Mouse (Mus musculus): ENCODE measurements around the gene Pdpk1. TPM values are rescaled to one million over a fixed set of nuclear protein-coding genes. Genes with fewer than 3 reads are reported as not detected.

Gene Pdpk1
- polyA plus RNA-seq, 1 experiment from 2014 or later, result 53.4 TPM

DNA sequence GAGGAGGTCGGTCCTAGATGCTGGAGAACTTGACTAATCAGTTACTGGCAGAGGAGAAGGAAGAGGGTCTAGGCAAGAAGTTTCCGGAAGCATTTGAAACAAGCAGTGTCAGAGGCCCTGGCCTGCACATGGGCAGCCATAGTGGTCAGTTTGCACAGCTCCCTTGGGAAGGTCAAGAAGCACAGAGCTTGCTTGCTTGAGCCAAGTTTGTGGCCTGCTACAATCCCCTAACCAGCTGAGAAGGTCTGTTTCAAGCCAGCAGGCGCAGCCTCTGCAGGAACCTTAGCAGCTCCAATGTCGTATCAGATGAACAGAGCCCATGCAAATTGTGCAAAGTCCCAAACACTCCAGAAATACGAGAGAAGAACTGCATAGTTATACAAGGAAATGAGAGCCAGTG, 102.7 kb downstream of the Pdpk1 start:
- no peak for ATAC-seq (ENCODE audit: low FRiP score, low read depth)
- H3K9ac ChIP-seq, result no peak overlapping the region
- H3K36me3 ChIP-seq, result peaks cover 59% of the 10 kb centered on the region
- no peak overlapping the region for H3K4me3 ChIP-seq
- H3K4me1 ChIP-seq, result no peaks in the 10 kb centered on the region
- H3K27me3 ChIP-seq (replicated peaks), result no peaks in the 10 kb centered on the region
- H3K27ac ChIP-seq, result no peak overlapping the region
- 93% methylated on average over 5 of the region's 5 CpGs for WGBS
- H3K4me2 ChIP-seq (replicated peaks), result no peak overlapping the region
- no peaks in the 10 kb centered on the region for H3K9me3 ChIP-seq

GRCm38 (mm10) chr17:24046026-24046425, 104.7 kb downstream of the Pdpk1 start:
- Histone ChIP-seq H3K4me3 (no peak overlapping the region), H3K27ac (no peak overlapping the region), H3K4me2 (replicated peaks) (no peak overlapping the region), H3K4me1 (no peaks in the 10 kb centered on the region), H3K27me3 (replicated peaks) (no peaks in the 10 kb centered on the region), H3K36me3 (peaks cover 42% of the 10 kb centered on the region), H3K9me3 (no peaks in the 10 kb centered on the region), H3K9ac (no peak overlapping the region)
- ATAC-seq (ENCODE audit: low FRiP score, low read depth), result no peak
- WGBS, result 48% methylated on average over 5 of the region's 5 CpGs

GRCm38 (mm10) chr17:24045608-24046007, 105.1 kb downstream of the Pdpk1 start:
- H3K4me2 ChIP-seq (replicated peaks), result no peak overlapping the region
- WGBS, result 79% methylated on average over 10 of the region's 10 CpGs
- no peak for ATAC-seq (ENCODE audit: low FRiP score, low read depth)
- no peak overlapping the region for H3K9ac ChIP-seq
- H3K4me3 ChIP-seq, result no peak overlapping the region
- H3K27ac ChIP-seq, result no peak overlapping the region
- no peaks in the 10 kb centered on the region for H3K27me3 ChIP-seq (replicated peaks)
- H3K36me3 ChIP-seq, result peaks cover 38% of the 10 kb centered on the region
- H3K9me3 ChIP-seq, result no peaks in the 10 kb centered on the region
- H3K4me1 ChIP-seq, result no peaks in the 10 kb centered on the region

DNA sequence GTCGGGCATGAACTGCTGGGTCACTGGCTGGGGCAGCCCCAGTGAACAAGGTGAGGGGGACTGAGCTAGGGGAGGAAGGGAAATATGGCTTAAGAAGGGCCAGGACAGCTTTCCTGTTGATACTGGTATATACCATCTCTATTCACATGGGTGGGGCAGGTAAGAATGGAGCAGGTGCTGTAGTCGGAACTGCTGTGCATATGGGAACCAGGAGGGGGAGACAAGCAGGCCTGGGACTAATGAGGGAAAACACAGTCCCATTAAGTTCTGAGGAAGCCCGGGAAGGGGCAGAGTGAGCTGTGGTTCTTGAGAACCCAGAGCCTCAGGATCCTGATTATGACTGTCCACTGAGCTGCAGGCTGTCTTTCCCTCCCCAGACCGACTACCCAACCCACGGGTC, 106.2 kb downstream of the Pdpk1 start:
- Histone ChIP-seq H3K36me3 (peaks cover 27% of the 10 kb centered on the region), H3K4me2 (replicated peaks) (no peak overlapping the region), H3K4me1 (no peaks in the 10 kb centered on the region), H3K27me3 (replicated peaks) (no peaks in the 10 kb centered on the region), H3K4me3 (no peak overlapping the region), H3K27ac (no peak overlapping the region), H3K9ac (no peak overlapping the region), H3K9me3 (0 out of 2 replicates have a peak, but pooled peaks cover 4% of the 10 kb centered on the region)
- 73% methylated on average over 5 of the region's 5 CpGs for WGBS
- ATAC-seq (ENCODE audit: low FRiP score, low read depth), result no peak

DNA sequence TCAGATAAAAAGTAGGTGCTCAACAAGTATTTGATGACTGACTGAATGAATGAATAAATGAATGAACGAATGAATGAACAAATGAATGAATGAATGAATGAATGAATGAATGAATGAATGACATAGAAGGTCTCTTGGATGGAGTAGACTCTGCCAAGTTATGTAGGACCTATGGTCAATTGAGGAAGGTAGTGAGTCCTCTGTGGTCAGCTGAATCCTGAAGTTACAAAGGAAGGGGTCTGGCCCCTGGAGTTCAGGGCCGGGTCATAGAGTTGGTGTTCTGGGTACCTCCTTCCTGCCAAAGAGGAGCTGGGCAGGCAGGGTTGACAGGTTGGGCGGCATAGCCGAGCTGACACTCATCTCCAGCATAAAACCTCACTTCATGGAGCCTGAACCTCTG, 112.9 kb downstream of the Pdpk1 start, which contains the start of gene Prss27:
Gene Prss27 (plus strand): TSS at position 301 of the 400 bp plus-strand sequence.
- Histone ChIP-seq H3K4me3 (no peak within 1 kb of the TSS), H3K36me3 (no peaks in the 10 kb centered on the region), H3K4me2 (replicated peaks) (no peak within 1 kb of the TSS), H3K27me3 (replicated peaks) (no peaks in the 10 kb centered on the region), H3K9me3 (0 out of 2 replicates have a peak, but pooled peaks cover 4% of the 10 kb centered on the region), H3K27ac (no peak within 1 kb of the TSS), H3K9ac (no peak within 1 kb of the TSS), H3K4me1 (no peaks in the 10 kb centered on the region)
- no peak for ATAC-seq (ENCODE audit: low FRiP score, low read depth)
- 64% methylated on average over 4 of the region's 4 CpGs for WGBS

DNA sequence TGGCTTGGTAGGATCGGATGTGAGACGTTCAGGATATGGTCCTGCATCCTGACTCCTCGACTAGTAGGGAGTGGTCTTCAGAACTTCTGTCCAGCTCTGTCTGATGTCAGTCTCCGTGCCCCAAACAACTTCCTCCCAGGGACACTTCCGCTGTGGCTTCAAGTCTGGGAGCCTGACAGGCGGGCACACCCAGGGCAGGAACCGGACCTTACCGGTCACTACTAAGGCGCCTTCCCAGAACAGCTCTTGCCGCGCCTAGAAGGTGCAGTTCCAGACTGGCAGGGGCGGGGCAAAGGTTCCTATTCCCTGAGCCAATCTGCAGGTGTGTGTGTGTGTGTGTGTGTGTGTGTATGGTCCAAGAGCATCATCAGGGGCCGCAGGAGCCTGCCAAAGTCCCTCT, 113.4 kb downstream of the Pdpk1 start:
- H3K4me1 ChIP-seq, result no peaks in the 10 kb centered on the region
- H3K4me3 ChIP-seq, result no peak overlapping the region
- no peak overlapping the region for H3K27ac ChIP-seq
- no peak for ATAC-seq (ENCODE audit: low FRiP score, low read depth)
- 84% methylated on average over 13 of the region's 13 CpGs for WGBS
- no peak overlapping the region for H3K4me2 ChIP-seq (replicated peaks)
- no peaks in the 10 kb centered on the region for H3K27me3 ChIP-seq (replicated peaks)
- 0 out of 2 replicates have a peak, but pooled peaks cover 4% of the 10 kb centered on the region for H3K9me3 ChIP-seq
- no peaks in the 10 kb centered on the region for H3K36me3 ChIP-seq
- no peak overlapping the region for H3K9ac ChIP-seq

DNA sequence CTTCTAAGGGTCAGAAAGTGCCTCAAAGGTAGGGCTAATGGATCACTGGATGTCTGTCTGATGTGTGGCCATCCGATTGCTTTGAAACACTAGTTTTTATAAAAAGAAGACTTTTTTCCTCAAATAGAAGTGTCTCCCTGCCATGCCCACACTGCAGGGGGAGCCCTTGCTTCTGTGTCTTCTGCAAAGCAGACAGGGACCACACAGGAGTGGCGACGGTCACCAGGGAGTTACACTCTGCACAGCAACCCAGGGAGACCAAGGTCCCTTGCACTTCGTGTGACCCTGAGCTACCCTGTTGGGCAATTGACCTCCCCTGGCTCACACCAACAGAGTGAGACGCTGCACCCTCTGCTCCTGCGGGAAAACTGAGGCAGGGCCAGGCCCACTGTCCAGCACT, 113.8 kb downstream of the Pdpk1 start:
- Histone ChIP-seq H3K27me3 (replicated peaks) (no peaks in the 10 kb centered on the region), H3K4me2 (replicated peaks) (no peak overlapping the region), H3K4me1 (no peaks in the 10 kb centered on the region), H3K9me3 (0 out of 2 replicates have a peak, but pooled peaks cover 4% of the 10 kb centered on the region), H3K27ac (no peak overlapping the region), H3K9ac (no peak overlapping the region), H3K4me3 (no peak overlapping the region), H3K36me3 (no peaks in the 10 kb centered on the region)
- 74% methylated on average over 6 of the region's 6 CpGs for whole genome bisulfite sequencing
- no peak for ATAC-seq (ENCODE audit: low FRiP score, low read depth)

GRCm38 (mm10) chr17:24035087-24035486, 115.6 kb downstream of the Pdpk1 start:
- no peak overlapping the region for H3K27ac ChIP-seq
- H3K4me3 ChIP-seq, result no peak overlapping the region
- H3K27me3 ChIP-seq (replicated peaks), result no peaks in the 10 kb centered on the region
- 0 out of 2 replicates have a peak, but pooled peaks cover 2% of the 10 kb centered on the region for H3K9me3 ChIP-seq
- no peak for ATAC-seq (ENCODE audit: low FRiP score, low read depth)
- H3K9ac ChIP-seq, result no peak overlapping the region
- no peaks in the 10 kb centered on the region for H3K4me1 ChIP-seq
- 87% methylated on average over 7 of the region's 7 CpGs for WGBS
- no peaks in the 10 kb centered on the region for H3K36me3 ChIP-seq
- H3K4me2 ChIP-seq (replicated peaks), result no peak overlapping the region

DNA sequence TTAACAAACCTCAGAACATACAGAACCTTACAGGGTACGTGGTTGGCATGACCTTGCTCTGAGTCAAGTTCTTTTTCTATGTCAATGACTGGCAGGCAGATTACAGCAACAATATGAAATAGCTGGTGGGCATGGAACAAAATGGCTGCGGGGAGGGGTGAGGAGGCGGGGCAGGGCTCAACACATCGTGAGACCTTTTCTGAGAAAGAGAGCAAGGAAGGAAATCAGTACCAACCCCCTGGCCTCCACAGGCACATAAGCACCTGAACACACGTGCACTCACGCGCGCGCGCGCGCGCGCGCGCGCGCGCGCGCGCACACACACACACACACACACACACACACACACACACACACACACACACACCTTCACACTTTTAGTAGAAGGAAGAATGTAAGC, 120.2 kb downstream of the Pdpk1 start:
- Histone ChIP-seq H3K27me3 (replicated peaks) (no peaks in the 10 kb centered on the region), H3K4me3 (no peak overlapping the region), H3K27ac (no peak overlapping the region), H3K9ac (no peak overlapping the region), H3K36me3 (no peaks in the 10 kb centered on the region), H3K9me3 (no peaks in the 10 kb centered on the region), H3K4me2 (replicated peaks) (no peak overlapping the region), H3K4me1 (no peaks in the 10 kb centered on the region)
- 90% methylated on average over 21 of the region's 22 CpGs for WGBS
- ATAC-seq (ENCODE audit: low FRiP score, low read depth), result no peak

DNA sequence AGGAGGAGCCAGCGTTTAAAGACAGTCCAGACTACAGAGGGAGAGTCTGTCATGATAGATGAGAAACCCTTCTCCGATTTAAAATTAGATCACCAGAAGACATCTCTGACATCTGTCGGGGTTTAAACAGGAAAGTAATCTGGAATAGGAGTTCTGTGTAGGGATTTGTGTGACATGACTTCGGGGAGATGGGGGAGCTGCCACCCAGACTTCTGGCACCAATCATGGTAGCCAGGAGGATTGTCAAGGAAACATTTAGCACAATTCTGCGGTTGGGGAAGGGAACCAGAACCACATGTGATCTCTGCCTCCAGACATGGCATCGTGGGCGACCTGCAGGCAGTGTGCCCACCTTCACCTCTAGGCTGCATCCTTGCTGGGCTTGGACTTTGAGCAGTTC, 121.2 kb downstream of the Pdpk1 start:
- Histone ChIP-seq H3K36me3 (no peaks in the 10 kb centered on the region), H3K27me3 (replicated peaks) (no peaks in the 10 kb centered on the region), H3K27ac (no peak overlapping the region), H3K9ac (no peak overlapping the region), H3K4me3 (no peak overlapping the region), H3K9me3 (no peaks in the 10 kb centered on the region), H3K4me1 (no peaks in the 10 kb centered on the region), H3K4me2 (replicated peaks) (no peak overlapping the region)
- no peak for ATAC-seq (ENCODE audit: low FRiP score, low read depth)
- WGBS, result 85% methylated on average over 7 of the region's 7 CpGs

Other genes with a start within 250 kb of the Pdpk1 start
- not detected in 2 replicates for gene Dcpp3, start 233.5 kb downstream of the Pdpk1 start, polyA plus RNA-seq (2016; fragmentation: Nextera tagmentation; extraction: Ambion mirVana)
- gene Sbp, start 209.3 kb downstream of the Pdpk1 start, polyA plus RNA-seq (2016; fragmentation: Nextera tagmentation; extraction: Ambion mirVana), result not detected in 2 replicates
- gene Sbpl, start 195.7 kb downstream of the Pdpk1 start, polyA plus RNA-seq (2016; fragmentation: Nextera tagmentation; extraction: Ambion mirVana), result not detected in 2 replicates
- gene Prss30, start 170.4 kb downstream of the Pdpk1 start, polyA plus RNA-seq (2016; fragmentation: Nextera tagmentation; extraction: Ambion mirVana), result not detected in 2 replicates
- 0.24 TPM in 1 of 2 replicates, not detected in the other for gene Prss22, start 152.8 kb downstream of the Pdpk1 start, polyA plus RNA-seq (2016; fragmentation: Nextera tagmentation; extraction: Ambion mirVana)
- 0.15 and 0.35 TPM in 2 replicates for gene Prss27, start 112.8 kb downstream of the Pdpk1 start, polyA plus RNA-seq (2016; fragmentation: Nextera tagmentation; extraction: Ambion mirVana)
- 99.4 and 99.6 TPM in 2 replicates for gene Kctd5, start 77.4 kb downstream of the Pdpk1 start, polyA plus RNA-seq (2016; fragmentation: Nextera tagmentation; extraction: Ambion mirVana)
- 36.0 and 41.2 TPM in 2 replicates for gene Amdhd2, start 12.8 kb upstream of the Pdpk1 start, polyA plus RNA-seq (2016; fragmentation: Nextera tagmentation; extraction: Ambion mirVana)
- gene Atp6v0c, start 18.8 kb upstream of the Pdpk1 start, polyA plus RNA-seq (2016; fragmentation: Nextera tagmentation; extraction: Ambion mirVana), result 671 and 684 TPM in 2 replicates
- 12.4 and 13.0 TPM in 2 replicates for gene Tbc1d24, start 54.6 kb upstream of the Pdpk1 start, polyA plus RNA-seq (2016; fragmentation: Nextera tagmentation; extraction: Ambion mirVana)
- 9.0 and 10.6 TPM in 2 replicates for gene Ntn3, start 58.6 kb upstream of the Pdpk1 start, polyA plus RNA-seq (2016; fragmentation: Nextera tagmentation; extraction: Ambion mirVana)
- 13.5 and 14.2 TPM in 2 replicates for gene Tedc2, start 69.9 kb upstream of the Pdpk1 start, polyA plus RNA-seq (2016; fragmentation: Nextera tagmentation; extraction: Ambion mirVana)
- gene Ccnf, start 100.6 kb upstream of the Pdpk1 start, polyA plus RNA-seq (2016; fragmentation: Nextera tagmentation; extraction: Ambion mirVana), result 53.5 and 54.8 TPM in 2 replicates
- gene Abca17, start 200.1 kb upstream of the Pdpk1 start, polyA plus RNA-seq (2016; fragmentation: Nextera tagmentation; extraction: Ambion mirVana), result 0.13 and 0.22 TPM in 2 replicates
- gene Abca3, start 201.0 kb upstream of the Pdpk1 start, polyA plus RNA-seq (2016; fragmentation: Nextera tagmentation; extraction: Ambion mirVana), result 22.9 and 25.8 TPM in 2 replicates